Mouse (Mus musculus): ENCODE data around the gene Zdbf2. TPM values are rescaled to one million over a fixed set of nuclear protein-coding genes. Genes with fewer than 3 reads are reported as not detected.
"Not testable (repeated sequence)": the region's sequence is repeated elsewhere in the genome, so short reads cannot be mapped to it uniquely, and the experiment has no call there.

Zdbf2 gene
- total RNA-seq, 1 experiment from 2014 or later, result not detected

DNA sequence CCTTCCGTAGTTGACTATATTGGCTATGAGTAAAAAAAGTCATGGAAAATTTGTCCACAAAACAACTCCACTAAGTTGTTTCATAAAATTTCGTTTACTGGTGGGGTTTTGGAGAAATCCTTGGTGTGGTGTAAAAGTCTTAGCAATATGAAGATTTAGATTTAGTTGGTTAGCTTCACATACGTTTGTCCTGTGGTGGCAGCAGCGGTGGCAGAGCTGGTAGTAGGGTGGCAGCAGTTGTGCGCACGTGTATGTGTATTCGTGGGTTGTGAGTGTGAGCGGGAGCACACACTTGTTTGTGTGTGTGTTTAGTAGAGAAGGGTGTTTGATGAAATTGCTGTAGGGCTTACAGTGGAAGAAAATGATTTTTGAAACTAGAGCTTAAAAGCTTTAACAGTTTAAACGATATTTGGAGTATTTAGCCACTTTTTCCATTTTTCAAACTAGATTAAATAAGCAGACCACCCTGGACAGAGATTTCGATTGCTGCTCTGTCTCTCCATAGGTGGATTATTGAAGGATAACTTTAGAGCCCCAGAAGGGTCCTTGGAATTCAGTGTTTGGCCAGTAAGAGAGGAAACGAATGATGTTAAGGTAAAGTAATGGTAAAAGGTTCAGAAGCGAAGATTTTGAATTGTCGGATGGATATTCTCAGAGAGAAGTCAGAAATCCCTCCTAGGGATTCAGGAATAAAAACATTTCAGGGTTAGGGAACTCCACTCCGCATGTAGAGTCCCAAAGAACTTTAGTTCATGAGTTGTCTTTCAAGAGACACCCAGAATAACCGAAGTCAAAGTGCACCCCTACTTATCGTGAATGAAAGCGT lies 12.9 kb upstream of the Zdbf2 start:
- no peak for ATAC-seq (ENCODE audit: extremely low read depth, insufficient number of reproducible peaks, low FRiP score, poor library complexity, severe bottlenecking)

DNA sequence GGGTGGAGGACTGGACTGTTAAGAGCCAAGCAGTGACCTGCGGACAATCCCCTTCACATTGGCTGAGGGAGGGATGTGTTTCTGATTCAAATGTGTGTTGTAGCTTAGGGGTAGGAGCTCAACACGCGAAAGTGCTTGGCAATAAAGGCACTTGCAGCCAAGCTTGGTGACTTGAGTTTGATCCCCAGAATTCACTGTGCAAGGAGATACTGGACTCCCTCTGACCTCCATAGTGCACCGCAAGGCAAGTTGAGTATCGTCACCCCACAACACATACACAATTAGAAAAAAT lies 12.4 kb upstream of the Zdbf2 start:
- no peak for ATAC-seq (ENCODE audit: extremely low read depth, insufficient number of reproducible peaks, low FRiP score, poor library complexity, severe bottlenecking)

DNA sequence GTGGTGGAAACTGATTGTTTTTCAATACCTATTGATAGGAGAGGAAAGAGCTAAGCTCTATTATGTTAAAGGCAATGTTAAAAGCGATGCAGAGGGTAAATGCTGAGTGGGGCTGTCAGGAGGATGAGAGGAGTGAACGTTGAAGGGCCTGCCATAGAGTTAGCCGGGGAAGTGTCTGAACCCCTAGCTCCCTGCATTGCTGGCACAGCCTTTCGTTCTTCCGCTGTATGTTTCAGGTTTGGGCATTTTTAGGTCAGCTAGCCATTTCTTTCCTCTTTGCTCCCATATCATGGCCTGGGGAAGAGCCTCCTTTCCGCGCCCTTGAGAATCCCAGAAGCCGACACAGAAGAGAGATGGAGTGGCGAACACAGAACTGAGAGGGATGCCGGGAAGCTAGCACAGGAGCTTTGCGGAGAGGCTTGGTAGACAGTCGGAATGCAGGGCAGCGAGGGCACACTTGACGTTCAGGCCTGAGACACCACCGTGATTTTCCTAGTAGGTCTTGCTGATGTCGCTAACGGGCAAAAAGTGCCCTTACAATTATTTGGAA lies 11.9 kb upstream of the Zdbf2 start:
- ATAC-seq (ENCODE audit: extremely low read depth, insufficient number of reproducible peaks, low FRiP score, poor library complexity, severe bottlenecking), result no peak

DNA sequence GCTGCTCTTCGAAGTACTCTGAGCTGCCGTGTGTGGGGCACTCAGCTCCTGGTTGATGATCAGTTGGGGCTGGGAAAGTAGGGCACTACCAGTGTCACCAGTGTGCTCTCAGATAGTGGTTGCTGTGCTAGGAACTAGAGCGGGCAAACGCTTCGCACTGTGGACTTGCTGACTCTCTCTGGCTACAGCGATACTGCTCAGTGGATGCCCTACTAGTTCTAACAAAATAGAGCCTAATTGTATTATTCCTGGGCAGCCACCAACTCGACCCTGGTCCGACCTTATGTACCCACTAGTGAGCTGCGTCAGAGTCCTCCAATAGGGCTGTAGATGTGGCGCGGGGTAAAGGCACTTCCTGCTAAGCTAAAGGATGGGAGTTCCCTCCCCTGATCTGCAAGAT lies 9.4 kb upstream of the Zdbf2 start:
- no peak for ATAC-seq (ENCODE audit: extremely low read depth, insufficient number of reproducible peaks, low FRiP score, poor library complexity, severe bottlenecking)

DNA sequence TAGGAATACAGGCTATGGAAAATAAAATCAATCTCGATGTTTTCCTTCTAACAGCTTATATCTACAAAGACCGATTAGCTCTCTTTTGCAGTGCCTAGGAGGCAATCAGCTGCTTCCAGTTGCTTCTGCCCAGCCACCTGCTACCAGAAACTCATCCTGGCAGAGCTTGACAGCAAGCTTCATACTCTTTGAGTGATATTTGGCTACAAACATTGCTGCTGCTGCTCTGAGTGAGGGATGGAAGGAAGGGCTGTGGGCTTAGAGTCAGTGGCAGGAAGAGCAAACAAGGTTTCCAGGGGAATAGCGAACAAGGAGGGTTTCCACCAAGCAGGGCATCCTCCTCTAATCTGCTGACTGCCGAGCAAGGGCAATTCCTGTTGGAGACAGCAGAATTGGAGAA lies 7.6 kb upstream of the Zdbf2 start:
- no peak for ATAC-seq (ENCODE audit: extremely low read depth, insufficient number of reproducible peaks, low FRiP score, poor library complexity, severe bottlenecking)

- no peak for ATAC-seq (ENCODE audit: extremely low read depth, insufficient number of reproducible peaks, low FRiP score, poor library complexity, severe bottlenecking)
Measured at GRCm38 (mm10) chr1:63266121-63266520, 6.9 kb upstream of the Zdbf2 start.

GRCm38 (mm10) chr1:63266716-63267115 lies 6.3 kb upstream of the Zdbf2 start:
- ATAC-seq (ENCODE audit: extremely low read depth, insufficient number of reproducible peaks, low FRiP score, poor library complexity, severe bottlenecking), result no peak

DNA sequence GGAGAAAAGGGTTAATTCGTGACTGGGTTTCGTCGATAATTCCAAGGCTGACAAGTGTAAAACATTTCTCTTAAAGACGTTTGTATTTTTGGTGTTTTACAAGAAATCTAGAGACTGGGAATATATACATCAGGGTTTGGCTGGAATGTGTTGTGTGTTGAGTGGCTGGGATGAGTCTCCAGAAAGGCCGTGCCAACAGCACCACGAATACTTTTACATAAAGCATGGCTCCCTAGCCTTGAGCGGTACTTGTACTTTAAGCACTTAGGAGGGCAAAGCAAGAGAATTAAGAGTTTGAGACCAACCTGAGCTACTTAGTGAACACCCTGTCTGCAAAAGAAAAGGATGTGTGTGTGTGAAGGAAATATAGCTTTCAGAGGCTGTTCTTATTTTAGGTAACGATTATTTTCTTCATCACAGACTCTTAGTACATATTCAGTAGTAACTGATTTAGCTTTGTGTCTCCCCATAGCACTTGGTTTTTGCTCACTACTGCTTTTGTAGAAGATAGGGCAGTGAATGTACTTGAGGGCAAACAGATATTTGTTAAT lies 865 bp upstream of the Zdbf2 start:
- no peak for ATAC-seq (ENCODE audit: extremely low read depth, insufficient number of reproducible peaks, low FRiP score, poor library complexity, severe bottlenecking)

- ATAC-seq (ENCODE audit: extremely low read depth, insufficient number of reproducible peaks, low FRiP score, poor library complexity, severe bottlenecking), result no peak
Measured at GRCm38 (mm10) chr1:63273339-63273951, 380 bp downstream of the Zdbf2 start.

DNA sequence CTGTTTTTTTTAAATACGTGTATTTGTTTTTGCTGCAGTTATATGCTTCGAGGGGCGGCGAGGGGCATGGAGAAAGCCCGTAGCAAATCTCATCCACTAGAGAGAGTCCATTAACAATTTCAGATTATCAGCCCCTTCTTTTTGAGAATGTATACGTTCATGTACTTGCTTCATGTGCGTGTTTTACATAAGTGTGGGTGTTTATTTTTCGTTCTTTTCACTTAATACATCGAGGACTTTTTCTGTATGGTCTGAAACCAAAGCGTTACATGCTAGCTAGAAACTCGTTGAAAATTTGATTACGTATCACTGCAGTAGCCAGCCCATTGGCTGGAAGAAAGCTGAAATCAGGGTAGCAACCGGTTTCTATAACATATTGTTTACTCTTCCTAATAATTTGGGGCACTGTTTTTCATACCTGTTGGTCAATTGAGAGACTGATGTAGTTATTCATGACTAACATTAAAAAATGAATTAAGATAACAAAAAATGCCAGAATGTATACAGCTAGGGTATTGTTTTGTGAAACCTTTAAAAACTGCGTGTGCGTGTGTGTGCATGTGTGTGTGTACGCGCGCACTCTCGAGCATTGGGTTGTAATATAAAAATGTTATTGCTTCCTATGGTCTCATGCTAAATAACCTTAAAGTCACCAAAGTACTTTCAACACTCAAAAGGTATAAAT lies 1.1 kb downstream of the Zdbf2 start:
- no peak for ATAC-seq (ENCODE audit: extremely low read depth, insufficient number of reproducible peaks, low FRiP score, poor library complexity, severe bottlenecking)

GRCm38 (mm10) chr1:63278106-63278505 lies 5.0 kb downstream of the Zdbf2 start:
- ATAC-seq (ENCODE audit: extremely low read depth, insufficient number of reproducible peaks, low FRiP score, poor library complexity, severe bottlenecking), result no peak

GRCm38 (mm10) chr1:63293965-63294364 lies 20.9 kb downstream of the Zdbf2 start:
- no peak for ATAC-seq (ENCODE audit: extremely low read depth, insufficient number of reproducible peaks, low FRiP score, poor library complexity, severe bottlenecking)

DNA sequence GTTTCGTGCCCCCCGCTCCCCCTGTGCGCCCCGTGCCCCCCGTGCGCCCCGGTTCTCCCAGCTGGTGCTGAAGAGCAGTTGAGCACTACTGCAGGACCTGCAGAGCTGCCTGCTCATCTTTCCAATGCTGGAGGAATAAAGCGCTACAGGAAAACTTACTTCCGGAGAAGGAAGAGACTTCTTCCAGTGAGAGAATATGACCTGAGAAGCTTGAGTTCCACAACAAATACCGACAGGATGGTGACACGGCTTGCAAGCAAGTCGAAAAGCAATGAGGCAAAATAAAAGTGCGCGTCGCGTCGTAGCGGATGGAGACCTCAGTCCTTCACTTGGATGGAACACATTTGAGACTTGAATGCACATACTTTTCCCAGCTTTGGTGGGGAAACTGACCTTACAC lies 36.6 kb downstream of the Zdbf2 start:
- no peak for ATAC-seq (ENCODE audit: extremely low read depth, insufficient number of reproducible peaks, low FRiP score, poor library complexity, severe bottlenecking)

- ATAC-seq (ENCODE audit: extremely low read depth, insufficient number of reproducible peaks, low FRiP score, poor library complexity, severe bottlenecking), result not testable (repeated sequence)
Measured at GRCm38 (mm10) chr1:63323565-63324132, 50.6 kb downstream of the Zdbf2 start.

Other genes starting within 250 kb of the Zdbf2 start
- 35.7 and 40.6 TPM in 2 replicates for gene Ino80d, start 158.6 kb upstream of the Zdbf2 start, total RNA-seq (2017)
- 961 and 999 TPM in 2 replicates for gene Eef1b2, start 96.4 kb upstream of the Zdbf2 start, total RNA-seq (2017)
- 95.6 and 101 TPM in 2 replicates for gene Ndufs1, start 96.4 kb upstream of the Zdbf2 start, total RNA-seq (2017)
- gene Gpr1, start 58.7 kb upstream of the Zdbf2 start, total RNA-seq (2017), result not detected in 2 replicates
- gene Adam23, start 172.6 kb downstream of the Zdbf2 start, total RNA-seq (2017), result not detected in 2 replicates